Mouse (Mus musculus): Measurements from ENCODE around the gene Rdh16f2. TPM values are rescaled to one million over a fixed set of nuclear protein-coding genes. Genes with fewer than 3 reads are reported as not detected.

Rdh16f2 gene
- total RNA-seq, 2 experiments from 2014 or later: not detected

Other genes with a start within 250 kb of the Rdh16f2 start
- gene Lrp1, start 245.3 kb upstream of the Rdh16f2 start, total RNA-seq (2021): 100 to 1,000 TPM; 264 to 276 TPM
- 10 to 100 TPM; 15.9 to 17.8 TPM for gene Stat6, start 223.5 kb upstream of the Rdh16f2 start, total RNA-seq (2021)
- gene Nemp1, start 199.6 kb upstream of the Rdh16f2 start, total RNA-seq (2021): 1 to 10 TPM; 4.6 to 5.1 TPM
- 10 to 100 TPM; 58.2 to 71.7 TPM for gene Nab2, start 197.9 kb upstream of the Rdh16f2 start, total RNA-seq (2021)
- gene Myo1a, start 161.3 kb upstream of the Rdh16f2 start, total RNA-seq (2021): under 1 TPM; 0.77 to 0.88 TPM
- gene Tac2, start 142.0 kb upstream of the Rdh16f2 start, total RNA-seq (2021): 10 to 100 TPM; 16.4 to 17.1 TPM
- 1 to 10 TPM; 9.6 to 9.9 TPM for gene Zbtb39, start 126.9 kb upstream of the Rdh16f2 start, total RNA-seq (2021)
- 1 to 10 TPM; 1.5 to 2.2 TPM for gene Gpr182, start 114.7 kb upstream of the Rdh16f2 start, total RNA-seq (2021)
- under 1 TPM in 1 of 2 experiments, not detected in 1; 0.19 TPM for gene Rdh1, start 106.8 kb upstream of the Rdh16f2 start, total RNA-seq (2021)
- gene Rdh16f1, start 106.7 kb upstream of the Rdh16f2 start, total RNA-seq (2021): not detected
- gene Rdh9, start 90.1 kb upstream of the Rdh16f2 start, total RNA-seq (2021): under 1 TPM; 0.30 to 0.65 TPM
- under 1 TPM; 0.23 to 0.28 TPM for gene Rdh16, start 65.3 kb upstream of the Rdh16f2 start, total RNA-seq (2021)
- gene Rdh19, start 16.5 kb upstream of the Rdh16f2 start, total RNA-seq (2021): not detected
- not detected for gene Rdh7, start 22.3 kb downstream of the Rdh16f2 start, total RNA-seq (2021)
- not detected for gene Sdr9c7, start 32.0 kb downstream of the Rdh16f2 start, total RNA-seq (2021)
- not detected for gene Hsd17b6, start 141.1 kb downstream of the Rdh16f2 start, total RNA-seq (2021)
- 1 to 10 TPM; 8.9 to 9.1 TPM for gene Prim1, start 148.7 kb downstream of the Rdh16f2 start, total RNA-seq (2021)
- gene Naca, start 169.1 kb downstream of the Rdh16f2 start, total RNA-seq (2021): 100 to 1,000 TPM; 337 to 359 TPM
- gene Ptges3, start 192.5 kb downstream of the Rdh16f2 start, total RNA-seq (2021): 100 to 1,000 TPM; 137 to 142 TPM
- gene Atp5b, start 216.8 kb downstream of the Rdh16f2 start, total RNA-seq (2021): 1,000 to 10,000 TPM; 1,718 to 1,797 TPM
- 10 to 100 TPM; 40.3 to 40.4 TPM for gene Baz2a, start 225.1 kb downstream of the Rdh16f2 start, total RNA-seq (2021)